ENCODE assay signal across 8 mouse cellular contexts in the genomic region with DNA sequence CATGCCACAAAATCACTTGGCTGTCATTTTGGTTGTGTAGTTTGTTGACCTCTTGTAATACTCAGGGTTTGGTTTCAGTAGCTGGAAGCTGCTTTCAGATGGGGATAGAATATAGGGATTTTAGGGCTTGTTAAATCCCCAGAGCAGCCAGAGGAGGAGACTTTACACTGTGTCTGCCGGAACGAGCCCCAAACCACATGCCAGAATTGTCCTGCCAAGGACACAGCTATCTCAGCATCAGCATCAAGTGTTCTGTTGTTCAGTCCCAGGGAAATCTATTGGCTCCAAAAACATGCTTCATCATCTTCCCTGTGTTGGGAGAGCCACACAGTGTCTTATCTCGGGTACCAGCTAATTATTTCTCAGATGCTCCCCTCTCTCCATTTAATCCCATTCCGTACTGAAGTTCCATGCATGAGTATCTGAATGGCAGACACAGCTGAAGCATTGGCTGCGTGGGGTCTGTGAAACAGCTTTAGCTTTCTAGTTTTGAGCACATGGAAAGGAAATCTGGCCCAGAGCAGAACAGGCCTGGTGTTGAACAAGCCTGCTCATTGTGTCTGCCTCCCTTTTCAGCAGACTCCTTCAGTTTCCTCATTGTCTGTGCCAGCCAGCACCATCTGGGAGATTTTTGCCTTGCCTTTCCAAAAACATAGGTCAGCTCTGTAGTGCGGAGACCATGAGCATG.
A peak's percentile ranks its signal among the peaks of the same experiment; 100 is the strongest.
DNase-seq lines count a peak whose midpoint lies in the region; ATAC-seq and TF ChIP-seq lines count a peak whose summit lies in the region.

No protein-coding gene starts in this region.

- no peaks in the 10 kb centered on the region for H3K27me3 ChIP-seq in heart, embryonic 12.5 days (replicated peaks)
- no peaks in the 10 kb centered on the region for H3K27me3 ChIP-seq in embryonic facial prominence, embryonic 13.5 days
- no peaks in the 10 kb centered on the region for H3K27me3 ChIP-seq in hindbrain, postnatal 0 days (ENCODE audit: insufficient read depth, low read length)
- H3K27me3 ChIP-seq in limb, embryonic 15.5 days, result no peaks in the 10 kb centered on the region

- H3K4me1 ChIP-seq in heart, embryonic 12.5 days (replicated peaks), result no peaks in the 10 kb centered on the region
- peaks cover 9% of the 10 kb centered on the region for H3K4me1 ChIP-seq in embryonic facial prominence, embryonic 13.5 days
- peaks cover 6% of the 10 kb centered on the region; the same call in 1 of the 2 replicates for H3K4me1 ChIP-seq in hindbrain, postnatal 0 days (ENCODE audit: insufficient read depth, low read length)
- peaks cover 6% of the 10 kb centered on the region; the same call in 1 of the 2 replicates for H3K4me1 ChIP-seq in limb, embryonic 15.5 days

- no peak for TF ChIP-seq CTCF in hindbrain, postnatal 0 days (IDR thresholded peaks at IDR 0.05; ENCODE audit: low read depth)

- H3K4me3 ChIP-seq in heart, embryonic 12.5 days, result no peak overlapping the region
- H3K4me3 ChIP-seq in embryonic facial prominence, embryonic 13.5 days, result no peak overlapping the region
- no peak overlapping the region for H3K4me3 ChIP-seq in hindbrain, postnatal 0 days (ENCODE audit: low read length)
- H3K4me3 ChIP-seq in limb, embryonic 15.5 days, result no peak overlapping the region

- no peak overlapping the region for H3K4me2 ChIP-seq in heart, embryonic 12.5 days
- H3K4me2 ChIP-seq in embryonic facial prominence, embryonic 13.5 days, result no peak overlapping the region
- no peak overlapping the region for H3K4me2 ChIP-seq in hindbrain, postnatal 0 days (ENCODE audit: low read depth, low read length)
- H3K4me2 ChIP-seq in limb, embryonic 15.5 days, result no peak overlapping the region

- DNase-seq in heart, postnatal 4 days, result peak; percentile 5
- peak; percentile 59 for DNase-seq in hindbrain, postnatal 0 days (ENCODE audit: low spot score)
- DNase-seq in right cerebral cortex, postnatal 4 days, result peak; percentile 32
- DNase-seq in spleen, adult 18-20 months, result no peak
- DNase-seq in kidney, adult 9 months, result no peak

- no peak overlapping the region for H3K9ac ChIP-seq in heart, embryonic 12.5 days
- H3K9ac ChIP-seq in embryonic facial prominence, embryonic 13.5 days, result no peak overlapping the region
- H3K9ac ChIP-seq in hindbrain, postnatal 0 days (replicated peaks; ENCODE audit: low read length), result no peak overlapping the region
- H3K9ac ChIP-seq in limb, embryonic 15.5 days, result no peak overlapping the region

- ATAC-seq in heart, embryonic 12.5 days (ENCODE audit: insufficient number of reproducible peaks, low FRiP score), result no peak
- ATAC-seq in embryonic facial prominence, embryonic 13.5 days (ENCODE audit: insufficient number of reproducible peaks, insufficient read depth, low FRiP score, low TSS enrichment, low read depth), result peak; percentile 37; the same call in 1 of the 2 replicates
- ATAC-seq in hindbrain, postnatal 0 days, result peak; percentile 93
- ATAC-seq in limb, embryonic 15.5 days (ENCODE audit: insufficient number of reproducible peaks, low FRiP score, low TSS enrichment, low read depth), result no peak

- no peaks in the 10 kb centered on the region for H3K36me3 ChIP-seq in heart, embryonic 12.5 days
- H3K36me3 ChIP-seq in embryonic facial prominence, embryonic 13.5 days, result no peaks in the 10 kb centered on the region
- no peaks in the 10 kb centered on the region for H3K36me3 ChIP-seq in hindbrain, postnatal 0 days (ENCODE audit: insufficient read depth, low read length)
- H3K36me3 ChIP-seq in limb, embryonic 15.5 days, result no peaks in the 10 kb centered on the region

- 49% methylated on average over 6 of the region's 6 CpGs for WGBS in heart, embryonic 12.5 days
- WGBS in embryonic facial prominence, embryonic 13.5 days, result 17% methylated on average over 6 of the region's 6 CpGs
- 33% methylated on average over 6 of the region's 6 CpGs for WGBS in hindbrain, postnatal 0 days
- WGBS in limb, embryonic 15.5 days, result 39% methylated on average over 6 of the region's 6 CpGs

- H3K9me3 ChIP-seq in heart, embryonic 12.5 days (replicated peaks), result no peaks in the 10 kb centered on the region
- no peaks in the 10 kb centered on the region for H3K9me3 ChIP-seq in embryonic facial prominence, embryonic 13.5 days
- H3K9me3 ChIP-seq in hindbrain, postnatal 0 days (ENCODE audit: low read length), result no peaks in the 10 kb centered on the region
- H3K9me3 ChIP-seq in limb, embryonic 15.5 days, result no peaks in the 10 kb centered on the region

- H3K27ac ChIP-seq in heart, embryonic 12.5 days (ENCODE audit: poor library complexity, severe bottlenecking), result no peak overlapping the region
- H3K27ac ChIP-seq in embryonic facial prominence, embryonic 13.5 days, result 0 out of 2 replicates have a peak overlapping the region, but pooled peaks have one; percentile 39
- H3K27ac ChIP-seq in hindbrain, postnatal 0 days, result peak overlapping the region; percentile 46; the same call in 1 of the 2 replicates
- H3K27ac ChIP-seq in limb, embryonic 15.5 days, result peak overlapping the region; percentile 61; the same call in 1 of the 2 replicates

Comparison
In these comparisons a context has a peak if more than half of its experiments do, and no peak if none do; other contexts are left out.
1. DNase-seq: peak in heart, postnatal 4 days (single experiment), hindbrain, postnatal 0 days (single experiment) and right cerebral cortex, postnatal 4 days (single experiment); none in spleen, adult 18-20 months (0 of 2) and kidney, adult 9 months (single experiment).
2. ATAC-seq: peak in embryonic facial prominence, embryonic 13.5 days (single experiment) and hindbrain, postnatal 0 days (single experiment); none in heart, embryonic 12.5 days (single experiment) and limb, embryonic 15.5 days (single experiment).